Mouse (Mus musculus): ENCODE measurements around the gene Ttll10. TPM values are rescaled to one million over a fixed set of nuclear protein-coding genes. Genes with fewer than 3 reads are reported as not detected.

Gene Ttll10
- polyA plus RNA-seq, 1 experiment: 641 TPM

DNA sequence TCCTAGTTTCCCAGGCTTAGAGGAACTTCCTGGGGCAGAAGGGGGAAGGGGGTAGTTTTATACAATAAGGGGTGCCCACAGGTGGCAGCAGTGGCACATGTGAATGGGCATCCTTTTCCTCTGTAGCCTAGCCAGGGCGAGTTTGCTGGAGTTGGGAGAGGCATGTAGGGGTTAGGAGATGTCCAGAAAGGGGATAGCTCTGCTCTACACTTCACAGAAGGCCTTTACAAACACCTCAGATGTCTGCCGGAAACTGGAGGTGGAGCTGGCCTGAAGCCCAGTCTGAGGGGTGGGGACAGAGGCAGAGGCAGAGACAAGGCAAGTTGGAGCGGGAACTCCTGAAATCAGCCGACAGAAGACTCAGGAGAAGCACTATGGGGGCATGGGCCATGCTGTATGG, 33.2 kb downstream of the Ttll10 start, which contains the start of gene Tnfrsf18:
Tnfrsf18 (plus strand) TSS at position 152 of the 400 bp plus-strand sequence.
- TF ChIP-seq CTCF (IDR thresholded peaks at IDR 0.05; ENCODE audit: control insufficient read depth, insufficient read depth, insufficient replicate concordance, low read depth, low read length): no peak
- no peak for TF ChIP-seq POLR2A (IDR thresholded peaks at IDR 0.05; ENCODE audit: control insufficient read depth, low read depth, low read length)
- H3K36me3 ChIP-seq (ENCODE audit: control insufficient read depth, insufficient read depth, low read length): no peaks in the 10 kb centered on the region
- no peak within 1 kb of the TSS for H3K27ac ChIP-seq (ENCODE audit: control insufficient read depth, insufficient read depth, low read depth, low read length)

DNA sequence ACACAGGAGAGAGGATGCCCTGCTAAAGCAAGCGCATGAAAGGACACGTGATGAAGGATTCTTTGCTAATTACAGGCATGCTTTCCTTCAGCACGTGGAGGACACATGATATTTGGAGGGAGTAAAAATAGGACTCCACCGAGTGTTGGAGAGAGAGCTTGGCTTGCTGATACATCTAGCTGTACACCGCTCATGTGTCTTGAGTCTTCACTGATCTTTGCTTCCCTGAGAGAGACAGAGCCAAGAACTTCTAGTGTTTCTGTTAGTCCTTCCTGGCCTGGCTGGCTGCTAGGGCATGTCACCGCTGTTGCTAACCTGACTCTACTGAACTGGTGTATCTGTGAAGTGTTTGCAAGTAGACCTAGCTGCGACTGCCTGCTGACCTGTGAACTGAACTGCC, 35.0 kb downstream of the Ttll10 start:
- no peaks in the 10 kb centered on the region for H3K36me3 ChIP-seq (ENCODE audit: control insufficient read depth, insufficient read depth, low read length)

More for the DNA sequence above, 33.2 kb downstream of the Ttll10 start, which contains the start of gene Tnfrsf18:
- Histone ChIP-seq H3K4me3 (ENCODE audit: control insufficient read depth, low read depth, low read length) (no peak within 1 kb of the TSS), H3K4me1 (ENCODE audit: control insufficient read depth, insufficient read depth, low read length) (peaks cover 3% of the 10 kb centered on the region), H3K27me3 (ENCODE audit: control insufficient read depth, insufficient read depth, low read length) (no peaks in the 10 kb centered on the region)

DNA sequence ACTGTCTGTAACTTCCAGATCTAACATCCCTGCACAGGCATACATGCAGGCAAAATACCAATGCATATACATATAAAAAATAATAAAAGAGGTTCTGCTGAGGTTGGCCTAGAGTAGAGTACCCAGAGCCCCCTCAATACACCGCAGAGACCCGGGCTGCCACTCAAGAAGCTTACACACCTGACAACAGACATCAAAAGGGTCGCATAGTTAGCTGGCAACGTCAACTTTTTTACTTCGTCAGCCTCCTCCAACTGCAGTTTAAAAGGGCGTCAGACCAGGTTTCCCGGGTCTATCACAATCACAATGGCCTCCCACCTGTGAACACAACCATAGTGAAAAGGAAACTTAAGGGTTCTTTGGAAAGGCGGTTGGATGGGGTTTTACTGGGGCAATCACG, 35.7 kb downstream of the Ttll10 start:
- no peaks in the 10 kb centered on the region for H3K27me3 ChIP-seq (ENCODE audit: control insufficient read depth, insufficient read depth, low read length)
- H3K4me1 ChIP-seq (ENCODE audit: control insufficient read depth, insufficient read depth, low read length): no peaks in the 10 kb centered on the region
- no peak overlapping the region for H3K4me3 ChIP-seq (ENCODE audit: control insufficient read depth, low read depth, low read length)
- H3K36me3 ChIP-seq (ENCODE audit: control insufficient read depth, insufficient read depth, low read length): no peaks in the 10 kb centered on the region
- no peak overlapping the region for H3K27ac ChIP-seq (ENCODE audit: control insufficient read depth, insufficient read depth, low read depth, low read length)
- TF ChIP-seq POLR2A (IDR thresholded peaks at IDR 0.05; ENCODE audit: control insufficient read depth, low read depth, low read length) (no peak), CTCF (IDR thresholded peaks at IDR 0.05; ENCODE audit: control insufficient read depth, insufficient read depth, insufficient replicate concordance, low read depth, low read length) (no peak)

More for the DNA sequence above, 35.0 kb downstream of the Ttll10 start:
- TF ChIP-seq CTCF (IDR thresholded peaks at IDR 0.05; ENCODE audit: control insufficient read depth, insufficient read depth, insufficient replicate concordance, low read depth, low read length): no peak
- TF ChIP-seq POLR2A (IDR thresholded peaks at IDR 0.05; ENCODE audit: control insufficient read depth, low read depth, low read length): no peak
- no peak overlapping the region for H3K4me3 ChIP-seq (ENCODE audit: control insufficient read depth, low read depth, low read length)
- no peaks in the 10 kb centered on the region for H3K27me3 ChIP-seq (ENCODE audit: control insufficient read depth, insufficient read depth, low read length)
- no peaks in the 10 kb centered on the region for H3K4me1 ChIP-seq (ENCODE audit: control insufficient read depth, insufficient read depth, low read length)
- H3K27ac ChIP-seq (ENCODE audit: control insufficient read depth, insufficient read depth, low read depth, low read length): no peak overlapping the region

- H3K4me1 ChIP-seq (ENCODE audit: control insufficient read depth, insufficient read depth, low read length): no peaks in the 10 kb centered on the region
- H3K27me3 ChIP-seq (ENCODE audit: control insufficient read depth, insufficient read depth, low read length): no peaks in the 10 kb centered on the region
- no peak overlapping the region for H3K4me3 ChIP-seq (ENCODE audit: control insufficient read depth, low read depth, low read length)
- TF ChIP-seq CTCF (IDR thresholded peaks at IDR 0.05; ENCODE audit: control insufficient read depth, insufficient read depth, insufficient replicate concordance, low read depth, low read length) (no peak), POLR2A (IDR thresholded peaks at IDR 0.05; ENCODE audit: control insufficient read depth, low read depth, low read length) (no peak)
- H3K27ac ChIP-seq (ENCODE audit: control insufficient read depth, insufficient read depth, low read depth, low read length): no peak overlapping the region
- no peaks in the 10 kb centered on the region for H3K36me3 ChIP-seq (ENCODE audit: control insufficient read depth, insufficient read depth, low read length)
Measured at GRCm38 (mm10) chr4:156021942-156022419, 37.2 kb downstream of the Ttll10 start.

GRCm38 (mm10) chr4:156021381-156021780, 37.8 kb downstream of the Ttll10 start:
- H3K4me3 ChIP-seq (ENCODE audit: control insufficient read depth, low read depth, low read length): no peak overlapping the region
- H3K4me1 ChIP-seq (ENCODE audit: control insufficient read depth, insufficient read depth, low read length): no peaks in the 10 kb centered on the region
- TF ChIP-seq POLR2A (IDR thresholded peaks at IDR 0.05; ENCODE audit: control insufficient read depth, low read depth, low read length) (no peak), CTCF (IDR thresholded peaks at IDR 0.05; ENCODE audit: control insufficient read depth, insufficient read depth, insufficient replicate concordance, low read depth, low read length) (no peak)
- no peak overlapping the region for H3K27ac ChIP-seq (ENCODE audit: control insufficient read depth, insufficient read depth, low read depth, low read length)
- no peaks in the 10 kb centered on the region for H3K27me3 ChIP-seq (ENCODE audit: control insufficient read depth, insufficient read depth, low read length)
- no peaks in the 10 kb centered on the region for H3K36me3 ChIP-seq (ENCODE audit: control insufficient read depth, insufficient read depth, low read length)

GRCm38 (mm10) chr4:156019771-156020170, 39.4 kb downstream of the Ttll10 start:
- Histone ChIP-seq H3K36me3 (ENCODE audit: control insufficient read depth, insufficient read depth, low read length) (no peaks in the 10 kb centered on the region), H3K27ac (ENCODE audit: control insufficient read depth, insufficient read depth, low read depth, low read length) (no peak overlapping the region), H3K4me1 (ENCODE audit: control insufficient read depth, insufficient read depth, low read length) (no peaks in the 10 kb centered on the region), H3K27me3 (ENCODE audit: control insufficient read depth, insufficient read depth, low read length) (no peaks in the 10 kb centered on the region), H3K4me3 (ENCODE audit: control insufficient read depth, low read depth, low read length) (no peak overlapping the region)
- TF ChIP-seq POLR2A (IDR thresholded peaks at IDR 0.05; ENCODE audit: control insufficient read depth, low read depth, low read length) (no peak), CTCF (IDR thresholded peaks at IDR 0.05; ENCODE audit: control insufficient read depth, insufficient read depth, insufficient replicate concordance, low read depth, low read length) (no peak)

DNA sequence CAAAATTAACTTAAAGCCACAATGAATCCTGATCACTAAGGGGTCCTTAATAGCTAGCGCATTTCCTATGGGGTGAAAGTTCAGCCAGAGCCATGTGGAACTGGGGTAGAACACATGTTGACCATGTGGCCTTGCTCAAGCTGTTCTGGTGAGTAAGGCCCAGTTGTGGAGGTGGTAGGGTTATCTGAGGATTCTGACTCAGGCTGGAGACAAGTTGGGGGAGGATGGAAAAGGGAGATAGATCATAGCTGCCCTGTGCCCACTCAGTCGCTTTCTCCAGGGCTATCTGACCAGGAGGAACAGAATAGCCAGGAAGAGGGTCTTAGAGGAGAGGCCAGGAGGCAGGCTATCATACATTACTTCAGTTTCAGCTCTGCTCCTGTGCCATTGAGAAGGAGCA, 44.8 kb downstream of the Ttll10 start:
- no peak overlapping the region for H3K27ac ChIP-seq (ENCODE audit: control insufficient read depth, insufficient read depth, low read depth, low read length)
- no peak overlapping the region for H3K4me3 ChIP-seq (ENCODE audit: control insufficient read depth, low read depth, low read length)
- TF ChIP-seq POLR2A (IDR thresholded peaks at IDR 0.05; ENCODE audit: control insufficient read depth, low read depth, low read length): no peak
- TF ChIP-seq CTCF (IDR thresholded peaks at IDR 0.05; ENCODE audit: control insufficient read depth, insufficient read depth, insufficient replicate concordance, low read depth, low read length): no peak
- H3K27me3 ChIP-seq (ENCODE audit: control insufficient read depth, insufficient read depth, low read length): no peaks in the 10 kb centered on the region
- no peaks in the 10 kb centered on the region for H3K4me1 ChIP-seq (ENCODE audit: control insufficient read depth, insufficient read depth, low read length)
- H3K36me3 ChIP-seq (ENCODE audit: control insufficient read depth, insufficient read depth, low read length): 0 out of 2 replicates have a peak, but pooled peaks cover 2% of the 10 kb centered on the region

All from testis, adult 2 months (tissue).